Mouse (Mus musculus): ENCODE measurements around the gene Rtn4. TPM values are rescaled to one million over a fixed set of nuclear protein-coding genes. Genes with fewer than 3 reads are reported as not detected.

Gene Rtn4
- polyA plus RNA-seq, 1 experiment from 2014 or later = 102 TPM

GRCm38 (mm10) chr11:29686176-29686575, 6.6 kb upstream of the Rtn4 start:
- no peak for TF ChIP-seq CTCF (IDR thresholded peaks at IDR 0.05; ENCODE audit: low read depth)
- H3K4me3 ChIP-seq (ENCODE audit: low read depth, low read length) = no peak overlapping the region
- no peaks in the 10 kb centered on the region for H3K27me3 ChIP-seq (replicated peaks; ENCODE audit: control insufficient read depth, insufficient read depth, low read length)
- WGBS = 76% methylated on average over 2 of the region's 2 CpGs
- no peak overlapping the region for H3K9ac ChIP-seq (ENCODE audit: low read depth, low read length)
- H3K4me1 ChIP-seq (replicated peaks; ENCODE audit: control insufficient read depth, insufficient read depth, low read length) = no peaks in the 10 kb centered on the region
- no peaks in the 10 kb centered on the region for H3K36me3 ChIP-seq (ENCODE audit: control insufficient read depth, insufficient read depth)
- no peak overlapping the region for H3K27ac ChIP-seq (ENCODE audit: low read depth, low read length)
- no peak for ATAC-seq
- no peaks in the 10 kb centered on the region for H3K9me3 ChIP-seq (ENCODE audit: control insufficient read depth)
- H3K4me2 ChIP-seq (replicated peaks; ENCODE audit: low read depth) = no peak overlapping the region

GRCm38 (mm10) chr11:29691556-29691955, 1.2 kb upstream of the Rtn4 start:
- H3K4me3 ChIP-seq (ENCODE audit: low read depth, low read length) = no peak overlapping the region
- WGBS = 79% methylated on average over 1 of the region's 1 CpGs
- no peaks in the 10 kb centered on the region for H3K27me3 ChIP-seq (replicated peaks; ENCODE audit: control insufficient read depth, insufficient read depth, low read length)
- H3K9ac ChIP-seq (ENCODE audit: low read depth, low read length) = no peak overlapping the region
- no peaks in the 10 kb centered on the region; the same call in 1 of the 2 replicates for H3K4me1 ChIP-seq (replicated peaks; ENCODE audit: control insufficient read depth, insufficient read depth, low read length)
- no peaks in the 10 kb centered on the region for H3K9me3 ChIP-seq (ENCODE audit: control insufficient read depth)
- H3K27ac ChIP-seq (ENCODE audit: low read depth, low read length) = no peak overlapping the region
- TF ChIP-seq CTCF (IDR thresholded peaks at IDR 0.05; ENCODE audit: low read depth) = no peak
- ATAC-seq = no peak
- no peaks in the 10 kb centered on the region for H3K36me3 ChIP-seq (ENCODE audit: control insufficient read depth, insufficient read depth)
- H3K4me2 ChIP-seq (replicated peaks; ENCODE audit: low read depth) = no peak overlapping the region

- 16% methylated on average over 12 of the region's 12 CpGs for whole genome bisulfite sequencing
Measured at GRCm38 (mm10) chr11:29692111-29692682, 550 bp upstream of the Rtn4 start.

GRCm38 (mm10) chr11:29693576-29694410, 1.0 kb downstream of the Rtn4 start:
- no peaks in the 10 kb centered on the region for H3K9me3 ChIP-seq (ENCODE audit: control insufficient read depth)
- TF ChIP-seq CTCF (IDR thresholded peaks at IDR 0.05; ENCODE audit: low read depth) = peak; percentile 86
- WGBS = under 1% methylated on average over 46 of the region's 53 CpGs

More at GRCm38 (mm10) chr11:29692111-29692682, 550 bp upstream of the Rtn4 start:
- H3K27ac ChIP-seq (ENCODE audit: low read depth, low read length) = 0 out of 2 replicates have a peak overlapping the region, but pooled peaks have one; percentile 28
- H3K4me2 ChIP-seq (replicated peaks; ENCODE audit: low read depth) = peak overlapping the region; percentile 65
- ATAC-seq = no peak
- H3K36me3 ChIP-seq (ENCODE audit: control insufficient read depth, insufficient read depth) = no peaks in the 10 kb centered on the region
- H3K4me3 ChIP-seq (ENCODE audit: low read depth, low read length) = 0 out of 2 replicates have a peak overlapping the region, but pooled peaks have one; percentile 96
- H3K4me1 ChIP-seq (replicated peaks; ENCODE audit: control insufficient read depth, insufficient read depth, low read length) = no peaks in the 10 kb centered on the region; the same call in 1 of the 2 replicates
- H3K9ac ChIP-seq (ENCODE audit: low read depth, low read length) = no peak overlapping the region
- peak; percentile 73 for TF ChIP-seq CTCF (IDR thresholded peaks at IDR 0.05; ENCODE audit: low read depth)
- no peaks in the 10 kb centered on the region for H3K9me3 ChIP-seq (ENCODE audit: control insufficient read depth)
- no peaks in the 10 kb centered on the region for H3K27me3 ChIP-seq (replicated peaks; ENCODE audit: control insufficient read depth, insufficient read depth, low read length)

GRCm38 (mm10) chr11:29694754-29695153, 2.0 kb downstream of the Rtn4 start:
- no peak overlapping the region for H3K27ac ChIP-seq (ENCODE audit: low read depth, low read length)
- no peak overlapping the region for H3K9ac ChIP-seq (ENCODE audit: low read depth, low read length)
- no peak for ATAC-seq
- no peak for TF ChIP-seq CTCF (IDR thresholded peaks at IDR 0.05; ENCODE audit: low read depth)
- no peaks in the 10 kb centered on the region for H3K36me3 ChIP-seq (ENCODE audit: control insufficient read depth, insufficient read depth)
- H3K4me1 ChIP-seq (replicated peaks; ENCODE audit: control insufficient read depth, insufficient read depth, low read length) = no peaks in the 10 kb centered on the region; the same call in 1 of the 2 replicates
- no peaks in the 10 kb centered on the region for H3K9me3 ChIP-seq (ENCODE audit: control insufficient read depth)
- no peaks in the 10 kb centered on the region for H3K27me3 ChIP-seq (replicated peaks; ENCODE audit: control insufficient read depth, insufficient read depth, low read length)
- H3K4me2 ChIP-seq (replicated peaks; ENCODE audit: low read depth) = peak overlapping the region; percentile 65; the same call in 1 of the 2 replicates
- H3K4me3 ChIP-seq (ENCODE audit: low read depth, low read length) = peak overlapping the region; percentile 96; the same call in 1 of the 2 replicates

More at GRCm38 (mm10) chr11:29693576-29694410, 1.0 kb downstream of the Rtn4 start:
- Histone ChIP-seq H3K4me1 (replicated peaks; ENCODE audit: control insufficient read depth, insufficient read depth, low read length) (no peaks in the 10 kb centered on the region; the same call in 1 of the 2 replicates), H3K9ac (ENCODE audit: low read depth, low read length) (peak overlapping the region; percentile 91), H3K4me3 (ENCODE audit: low read depth, low read length) (peak overlapping the region; percentile 96), H3K4me2 (replicated peaks; ENCODE audit: low read depth) (peak overlapping the region; percentile 65), H3K36me3 (ENCODE audit: control insufficient read depth, insufficient read depth) (no peaks in the 10 kb centered on the region), H3K27ac (ENCODE audit: low read depth, low read length) (peak overlapping the region; percentile 93), H3K27me3 (replicated peaks; ENCODE audit: control insufficient read depth, insufficient read depth, low read length) (no peaks in the 10 kb centered on the region)
- ATAC-seq = peak; percentile 64

GRCm38 (mm10) chr11:29702721-29703120, 10.0 kb downstream of the Rtn4 start:
- Histone ChIP-seq H3K9ac (ENCODE audit: low read depth, low read length) (no peak overlapping the region), H3K4me1 (replicated peaks; ENCODE audit: control insufficient read depth, insufficient read depth, low read length) (no peaks in the 10 kb centered on the region; the same call in 1 of the 2 replicates), H3K27me3 (replicated peaks; ENCODE audit: control insufficient read depth, insufficient read depth, low read length) (no peaks in the 10 kb centered on the region), H3K36me3 (ENCODE audit: control insufficient read depth, insufficient read depth) (peaks cover 3% of the 10 kb centered on the region; the same call in 1 of the 2 replicates), H3K4me3 (ENCODE audit: low read depth, low read length) (no peak overlapping the region), H3K9me3 (ENCODE audit: control insufficient read depth) (no peaks in the 10 kb centered on the region), H3K27ac (ENCODE audit: low read depth, low read length) (no peak overlapping the region; the same call in 1 of the 2 replicates), H3K4me2 (replicated peaks; ENCODE audit: low read depth) (no peak overlapping the region)
- no peak for ATAC-seq
- WGBS = 79% methylated on average over 3 of the region's 3 CpGs
- no peak for TF ChIP-seq CTCF (IDR thresholded peaks at IDR 0.05; ENCODE audit: low read depth)

Measured in intestine, postnatal 0 days (tissue).